Comparison of ENCODE assay signal across 19 mouse cellular contexts in genomic region chr6:39890811-39891210, GRCm38 (mm10). TPM values are rescaled to one million over a fixed set of nuclear protein-coding genes. Genes with fewer than 3 reads are reported as not detected.
"Had no signal": no experiment of that assay in that cellular context is flagged by ENCODE, and none has a peak within 500 bp of the region (broad histone marks: within the 10 kb centered on the region; RNA-seq: fewer than 3 reads in every experiment).

No protein-coding gene starts in this region.

- H3K27ac ChIP-seq: lung, embryonic 15.5 days; midbrain, embryonic 10.5 days; midbrain, embryonic 12.5 days; neural tube, embryonic 13.5 days; neural tube, embryonic 15.5 days had no signal

- H3K4me3 ChIP-seq: lung, embryonic 15.5 days; midbrain, embryonic 10.5 days; midbrain, embryonic 12.5 days; myocyte; neural tube, embryonic 13.5 days; neural tube, embryonic 15.5 days had no signal

- H3K27me3 ChIP-seq: lung, embryonic 15.5 days; midbrain, embryonic 12.5 days; neural tube, embryonic 13.5 days; neural tube, embryonic 15.5 days had no signal

- DNase-seq: lung, adult 2 months; lung, postnatal 4 days; midbrain, embryonic 14.5 days; retina, postnatal 1 day; right cerebral cortex, adult 18-20 months; right cerebral cortex, postnatal 25 days; right cerebral cortex, postnatal 4 days; spleen, adult 18-20 months; thymus, adult 18-20 months; thymus, postnatal 14 days; thymus, postnatal 4 days had no signal

- H3K4me1 ChIP-seq: lung, embryonic 15.5 days had no signal

- H3K36me3 ChIP-seq: lung, embryonic 15.5 days; midbrain, embryonic 10.5 days; midbrain, embryonic 12.5 days; neural tube, embryonic 13.5 days; neural tube, embryonic 15.5 days had no signal

RNA-seq across cellular contexts. Expression of gene Tmem178b, which starts 17.7 kb away (rescaled TPM):
- polyA plus RNA-seq: liver, embryonic 16.5 days; thymus, postnatal 0 days had no signal
